Mouse (Mus musculus): ENCODE measurements around the gene Cdc42bpa.
A peak's percentile ranks its signal among the peaks of the same experiment; 100 is the strongest.

Cdc42bpa gene

GRCm38 (mm10) chr1:180191651-180192220 lies 231.5 kb downstream of the Cdc42bpa start:
- no peak for DNase-seq (ENCODE audit: inconsistent ontology term)

GRCm38 (mm10) chr1:180192866-180193265 lies 232.6 kb downstream of the Cdc42bpa start:
- no peak for DNase-seq (ENCODE audit: inconsistent ontology term)

- no peak for DNase-seq (ENCODE audit: inconsistent ontology term)
These were observed 233.2 kb downstream of the Cdc42bpa start for GRCm38 (mm10) chr1:180193391-180193935.

- DNase-seq (ENCODE audit: inconsistent ontology term): no peak
These were observed 233.8 kb downstream of the Cdc42bpa start for GRCm38 (mm10) chr1:180194048-180194447.

- peak; percentile 70 for DNase-seq (ENCODE audit: inconsistent ontology term)
These were observed 234.7 kb downstream of the Cdc42bpa start for GRCm38 (mm10) chr1:180194781-180195471.

GRCm38 (mm10) chr1:180195703-180196381 lies 235.6 kb downstream of the Cdc42bpa start:
- peak; percentile 99 for DNase-seq (ENCODE audit: inconsistent ontology term)

- no peak for DNase-seq (ENCODE audit: inconsistent ontology term)
These were observed 236.2 kb downstream of the Cdc42bpa start for GRCm38 (mm10) chr1:180196508-180196907.

- DNase-seq (ENCODE audit: inconsistent ontology term): no peak
These were observed 237.7 kb downstream of the Cdc42bpa start for GRCm38 (mm10) chr1:180197956-180198355.

- DNase-seq (ENCODE audit: inconsistent ontology term): no peak
These were observed 238.9 kb downstream of the Cdc42bpa start, which contains the start of gene Coq8a for GRCm38 (mm10) chr1:180198959-180199714. Gene Coq8a (minus strand): TSS chr1:180199602.

- DNase-seq (ENCODE audit: inconsistent ontology term): no peak
These were observed 239.4 kb downstream of the Cdc42bpa start for GRCm38 (mm10) chr1:180199715-180200050.

- no peak for DNase-seq (ENCODE audit: inconsistent ontology term)
These were observed 240.4 kb downstream of the Cdc42bpa start for GRCm38 (mm10) chr1:180200722-180201121.

GRCm38 (mm10) chr1:180208370-180208769 lies 248.1 kb downstream of the Cdc42bpa start:
- no peak for DNase-seq (ENCODE audit: inconsistent ontology term)

GRCm38 (mm10) chr1:180210031-180210432 lies 249.8 kb downstream of the Cdc42bpa start:
- DNase-seq (ENCODE audit: inconsistent ontology term): no peak

GRCm38 (mm10) chr1:180210781-180211271 lies 250.6 kb downstream of the Cdc42bpa start:
- DNase-seq (ENCODE audit: inconsistent ontology term): no peak

GRCm38 (mm10) chr1:180212911-180213310 lies 252.6 kb downstream of the Cdc42bpa start:
- no peak for DNase-seq (ENCODE audit: inconsistent ontology term)

- peak; percentile 48 for DNase-seq (ENCODE audit: inconsistent ontology term)
These were observed 254.8 kb downstream of the Cdc42bpa start for GRCm38 (mm10) chr1:180215044-180215443.
